Mouse (Mus musculus): ENCODE data around the gene Mageb3. TPM values are rescaled to one million over a fixed set of nuclear protein-coding genes. Genes with fewer than 3 reads are reported as not detected.
"Not testable (repeated sequence)": the region's sequence is repeated elsewhere in the genome, so short reads cannot be mapped to it uniquely, and the experiment has no call there.

The Mageb3 gene
- total RNA-seq (2021) (not detected), polyA plus RNA-seq (2012; rRNA removed) (0.04 TPM in 1 of 2 replicates, not detected in the other)
- long read RNA-seq: 0 reads

DNA sequence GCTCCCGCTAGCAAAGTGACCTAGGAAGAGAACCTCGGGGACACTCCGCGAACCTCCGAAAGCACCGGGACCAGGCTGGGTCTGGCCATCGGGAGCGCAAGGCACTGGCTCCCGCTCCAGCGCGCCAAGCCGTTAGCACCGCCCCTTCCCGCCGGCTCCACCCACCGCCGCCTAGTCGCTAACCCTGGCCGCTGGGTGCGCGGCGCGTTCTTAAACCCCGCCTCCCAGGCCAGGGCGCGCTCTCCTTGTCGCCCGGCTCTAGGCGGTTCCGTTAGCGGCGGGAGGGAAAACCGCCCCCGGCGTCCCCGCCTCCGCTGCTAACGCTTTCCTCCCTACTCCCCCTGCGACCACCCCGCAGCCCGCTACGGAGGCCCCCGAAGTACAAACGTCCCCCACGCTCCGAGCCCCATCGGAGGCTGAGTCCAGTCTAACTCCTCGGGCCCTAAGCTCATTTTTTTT lies at the start of gene Mageb3, which contains the start of gene Ctdspl2:
Gene Mageb3, minus strand, starts transcription at position 328 of the 459 bp plus-strand sequence.
Gene Ctdspl2, plus strand, starts transcription at position 237 of the 459 bp plus-strand sequence.
- peak; percentile 99 for DNase-seq

DNA sequence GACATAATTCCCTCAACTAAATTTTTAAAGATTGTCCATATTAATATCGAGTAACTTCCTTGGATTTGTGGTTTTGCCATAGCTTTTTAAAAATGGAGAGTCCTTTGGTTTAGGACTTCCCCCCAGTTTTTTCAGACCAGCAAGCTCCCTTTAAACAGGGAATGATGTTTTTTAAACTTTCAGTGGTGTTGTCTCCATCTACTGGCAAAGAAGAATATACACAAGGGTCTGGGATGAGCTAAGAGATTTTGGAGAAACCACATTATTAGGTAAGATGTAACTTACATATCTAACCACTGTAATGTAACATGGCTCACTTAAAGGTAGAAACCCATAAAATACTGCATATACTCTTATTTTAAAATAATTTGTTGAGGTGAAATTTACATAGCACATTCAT lies 39.8 kb upstream of the Mageb3 start:
- no peak for DNase-seq

DNA sequence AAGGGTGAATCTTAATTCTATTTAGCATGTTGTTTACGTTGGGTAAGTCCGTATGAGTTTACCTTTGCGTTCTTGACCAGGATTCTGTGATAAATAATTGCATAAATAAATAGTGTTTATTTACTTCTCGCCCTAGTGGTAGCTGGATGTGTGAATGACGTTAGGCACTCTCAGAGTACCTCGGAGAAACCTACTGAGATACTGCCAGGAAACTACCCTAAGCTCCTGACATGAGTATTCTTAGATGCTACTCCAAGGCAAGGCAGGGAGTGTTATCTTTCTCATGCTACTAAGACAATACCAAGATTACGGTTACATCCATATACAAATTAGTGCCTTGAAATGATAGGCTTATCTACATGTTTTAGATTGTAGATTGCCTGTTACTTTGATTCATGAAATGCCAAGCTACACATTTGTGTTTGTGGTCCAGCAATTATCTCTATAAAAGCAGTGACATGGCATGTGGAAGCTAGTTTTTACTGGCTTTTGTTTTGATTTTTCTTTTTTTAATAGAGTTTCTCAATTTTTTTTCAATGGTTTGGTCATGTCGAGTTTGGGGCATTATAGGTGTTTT lies 1.4 kb upstream of the Mageb3 start:
- DNase-seq: no peak

DNA sequence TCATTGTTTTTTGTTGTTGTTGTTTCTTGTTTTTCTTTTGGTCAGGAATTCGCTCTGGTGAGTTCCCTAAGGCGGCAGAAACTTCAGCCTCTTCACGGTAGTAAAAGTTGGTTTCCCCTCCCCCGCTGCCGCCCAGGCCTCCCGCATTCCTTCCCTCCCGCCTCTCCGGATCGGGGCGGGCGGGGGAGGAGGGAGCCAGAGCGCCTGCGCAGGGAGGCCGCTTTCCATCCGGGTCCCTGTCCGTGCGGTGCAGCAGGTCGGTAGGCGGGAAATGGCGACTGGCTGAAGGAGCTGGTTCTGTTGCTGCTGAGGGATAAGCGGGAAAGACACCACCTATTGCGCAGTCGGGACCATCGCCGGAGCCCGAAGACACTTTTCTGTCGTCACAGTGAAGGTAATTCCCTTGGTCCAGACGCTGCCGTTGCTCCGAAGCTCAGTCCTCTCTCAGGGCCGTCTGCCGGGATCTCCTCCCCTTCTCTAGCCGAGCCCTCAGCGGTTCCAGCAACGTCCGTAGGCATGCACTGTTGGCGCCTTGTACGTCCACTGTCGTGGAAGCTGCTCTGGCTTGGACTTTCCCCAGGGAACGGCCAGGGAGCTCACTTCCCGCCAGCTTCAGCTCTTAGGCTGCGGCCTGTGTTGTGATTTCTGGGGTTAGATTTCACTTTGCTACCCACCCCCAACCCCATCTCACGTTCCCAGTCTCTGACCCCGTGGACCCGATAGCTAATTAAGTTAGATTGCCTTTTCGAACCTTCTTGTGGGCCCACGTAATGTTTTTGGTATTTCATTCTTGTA lies 529 bp upstream of the Mageb3 start:
- peak; percentile 98 for DNase-seq

DNA sequence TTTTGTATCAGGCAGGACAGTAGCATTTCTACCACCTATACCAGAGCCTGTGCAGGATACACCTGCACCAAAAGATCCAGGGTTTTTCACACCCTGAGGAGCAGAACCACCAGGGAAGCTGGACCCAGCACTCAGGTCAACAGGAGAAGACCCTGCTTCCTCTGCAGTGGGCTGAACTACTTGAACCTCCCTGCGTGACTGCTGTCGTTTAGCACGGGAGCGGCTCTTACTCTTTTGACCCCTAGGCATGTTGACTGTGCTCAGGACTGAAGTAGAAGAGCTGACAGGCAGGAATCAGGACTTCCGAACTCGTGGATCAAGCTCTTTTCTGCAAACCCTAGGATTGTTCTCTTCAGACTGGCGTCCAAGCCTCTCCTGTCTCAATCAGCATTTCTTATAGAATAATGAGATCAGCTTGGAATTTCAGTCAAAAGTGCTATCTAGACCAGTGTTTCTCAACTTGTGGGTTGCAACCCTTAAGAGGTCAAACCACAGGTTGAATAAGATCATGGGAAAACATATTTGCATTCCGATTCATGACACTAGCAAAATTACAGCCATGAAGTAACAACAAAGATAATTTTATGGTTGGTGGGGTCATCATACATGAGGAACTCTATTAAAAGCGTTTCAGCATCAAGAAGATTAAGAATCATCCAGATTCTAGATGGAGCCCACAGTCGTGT lies 778 bp downstream of the Mageb3 start:
- no peak for DNase-seq

DNA sequence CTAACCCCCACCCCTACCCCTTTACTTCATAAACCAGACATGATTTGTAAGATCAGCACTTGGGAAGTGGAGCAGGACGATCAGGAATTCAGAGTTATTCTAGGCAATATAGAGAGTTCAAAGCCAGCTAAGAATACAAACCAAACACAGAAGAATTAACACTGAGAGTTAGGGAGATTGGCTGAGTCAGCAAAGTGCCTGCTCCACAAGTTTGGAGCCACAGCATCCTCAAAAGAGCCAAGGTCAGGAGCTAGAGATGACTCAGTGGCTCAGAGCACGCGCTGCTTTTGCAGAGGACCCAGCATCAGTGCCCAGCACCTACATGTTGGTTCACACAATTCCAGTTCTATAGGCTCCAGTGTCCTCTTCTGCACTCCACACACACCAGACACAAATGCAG lies 12.5 kb downstream of the Mageb3 start:
- no peak for DNase-seq

DNA sequence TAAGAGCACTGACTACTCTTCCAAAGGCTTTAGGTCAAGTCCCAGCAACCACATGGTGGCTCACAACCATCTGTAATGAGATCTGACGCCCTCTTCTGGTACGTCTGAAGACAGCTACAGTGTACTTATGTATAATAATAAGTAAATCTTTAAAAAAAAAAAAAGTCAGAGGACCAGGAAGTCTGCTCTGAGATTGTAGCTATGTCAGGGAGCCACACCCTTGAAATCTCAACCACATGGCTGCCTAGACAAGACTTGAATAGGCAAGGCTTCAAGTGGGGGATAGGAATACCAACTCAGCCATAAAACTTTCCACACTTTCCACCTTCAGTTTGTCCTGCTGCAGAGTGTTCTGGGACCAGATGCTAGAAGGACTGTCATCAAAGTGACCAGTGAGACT lies 18.3 kb downstream of the Mageb3 start:
- DNase-seq: not testable (repeated sequence)

DNA sequence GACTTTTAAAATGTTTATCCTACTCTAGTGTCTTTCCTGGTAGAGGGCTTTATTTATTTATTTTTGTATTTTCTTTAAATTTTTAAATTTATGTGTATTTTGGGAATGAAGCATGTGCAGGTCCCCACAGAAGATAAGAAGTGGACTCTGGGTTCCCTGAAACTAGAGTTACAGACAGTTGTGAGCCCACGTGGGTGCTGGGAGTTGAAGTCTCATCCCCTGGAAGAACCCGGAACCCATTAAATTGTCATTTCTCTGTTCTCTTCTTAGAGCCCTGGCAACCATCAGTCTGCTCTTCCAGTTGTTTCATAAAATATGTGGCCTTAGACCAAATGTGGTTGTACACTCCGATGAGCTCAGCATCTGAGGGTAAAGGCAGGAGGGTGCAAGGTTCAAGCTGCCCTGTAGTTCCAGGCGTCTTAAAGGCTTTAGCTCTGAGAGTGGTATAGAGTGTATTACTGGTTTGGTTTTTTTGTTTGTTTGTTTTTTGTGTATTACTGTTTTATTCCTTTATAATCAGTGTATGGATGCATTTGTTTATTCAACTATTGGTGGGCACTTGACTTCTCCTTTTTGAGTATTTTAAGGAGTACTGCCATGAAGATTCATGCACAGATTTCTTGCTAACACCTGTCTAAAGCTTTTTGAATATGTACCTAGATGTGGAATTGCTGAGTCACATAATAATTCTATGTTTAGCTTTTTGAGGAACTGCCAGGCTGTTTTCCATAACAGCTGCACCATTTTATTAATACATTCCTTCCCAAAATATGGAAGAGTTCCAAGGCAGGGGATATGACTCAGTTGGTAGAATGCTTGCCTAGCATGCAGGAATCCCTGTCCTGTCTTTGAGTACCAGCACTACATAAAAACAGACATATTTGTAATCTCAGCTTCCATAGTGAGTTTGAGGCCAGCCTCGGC lies 39.6 kb downstream of the Mageb3 start:
- DNase-seq: peak; percentile 6

DNA sequence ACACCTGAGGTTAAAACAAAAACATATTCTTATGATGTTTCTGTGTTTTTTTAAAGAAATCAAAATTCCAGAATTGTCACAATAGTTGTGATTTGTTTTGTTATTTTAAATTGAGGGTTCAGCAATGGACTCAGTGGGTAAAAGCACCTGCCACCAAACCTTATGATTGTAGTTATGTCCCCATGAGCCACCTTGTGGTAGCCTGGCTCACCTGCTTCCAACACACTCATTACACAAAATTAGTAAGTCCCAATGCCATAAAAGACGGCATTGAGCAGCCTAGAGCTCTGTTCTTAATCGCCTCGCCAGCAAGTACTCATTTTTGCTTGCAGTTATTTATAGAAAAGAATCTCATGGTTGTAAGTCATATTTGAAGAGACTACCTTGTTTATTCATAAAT lies 45.9 kb downstream of the Mageb3 start:
- no peak for DNase-seq

Other genes starting within 250 kb of the Mageb3 start
- 100 to 1,000 TPM in 1 of 2 experiments, 10 to 100 TPM in 1; 60.0 to 191 TPM for gene Frmd5, start 149.0 kb downstream of the Mageb3 start, total RNA-seq (2021)
- gene Frmd5, start 149.0 kb downstream of the Mageb3 start, polyA plus RNA-seq (2012; rRNA removed): 124 and 173 TPM in 2 replicates
- gene Casc4, start 89.1 kb downstream of the Mageb3 start, total RNA-seq (2021): 10 to 100 TPM; 45.7 to 53.0 TPM
- gene Casc4, start 89.1 kb downstream of the Mageb3 start, polyA plus RNA-seq (2012; rRNA removed): 15.0 and 20.8 TPM in 2 replicates
- 10 to 100 TPM; 24.8 to 30.8 TPM for gene Ctdspl2, start 91 bp downstream of the Mageb3 start, total RNA-seq (2021)
- gene Ctdspl2, start 91 bp downstream of the Mageb3 start, polyA plus RNA-seq (2012; rRNA removed): 0.81 and 0.98 TPM in 2 replicates
- 10 to 100 TPM; 15.7 to 21.1 TPM for gene Eif3j1, start 72.5 kb upstream of the Mageb3 start, total RNA-seq (2021)
- gene Eif3j1, start 72.5 kb upstream of the Mageb3 start, polyA plus RNA-seq (2012; rRNA removed): 6.0 and 7.8 TPM in 2 replicates
- gene Spg11, start 162.3 kb upstream of the Mageb3 start, total RNA-seq (2021): 10 to 100 TPM; 17.1 to 17.6 TPM
- 5.4 and 6.2 TPM in 2 replicates for gene Spg11, start 162.3 kb upstream of the Mageb3 start, polyA plus RNA-seq (2012; rRNA removed)
- gene B2m, start 191.6 kb upstream of the Mageb3 start, total RNA-seq (2021): 1,000 to 10,000 TPM; 1,021 to 1,206 TPM
- 522 and 790 TPM in 2 replicates for gene B2m, start 191.6 kb upstream of the Mageb3 start, polyA plus RNA-seq (2012; rRNA removed)
- gene Trim69, start 204.6 kb upstream of the Mageb3 start, total RNA-seq (2021): not detected
- gene Trim69, start 204.6 kb upstream of the Mageb3 start, polyA plus RNA-seq (2012; rRNA removed): not detected in 2 replicates
- gene Patl2, start 230.1 kb upstream of the Mageb3 start, total RNA-seq (2021): not detected
- gene Patl2, start 230.1 kb upstream of the Mageb3 start, polyA plus RNA-seq (2012; rRNA removed): 0.03 TPM in 1 of 2 replicates, not detected in the other
- gene Terb2, start 230.2 kb upstream of the Mageb3 start, total RNA-seq (2021): not detected
- not detected in 2 replicates for gene Terb2, start 230.2 kb upstream of the Mageb3 start, polyA plus RNA-seq (2012; rRNA removed)

Measured in adrenal gland, adult 2 months (tissue).